Mouse (Mus musculus): ENCODE measurements around the gene Heca.
A peak's percentile ranks its signal among the peaks of the same experiment; 100 is the strongest.
"Not testable (repeated sequence)": the region's sequence is repeated elsewhere in the genome, so short reads cannot be mapped to it uniquely, and the experiment has no call there.

Heca gene

DNA sequence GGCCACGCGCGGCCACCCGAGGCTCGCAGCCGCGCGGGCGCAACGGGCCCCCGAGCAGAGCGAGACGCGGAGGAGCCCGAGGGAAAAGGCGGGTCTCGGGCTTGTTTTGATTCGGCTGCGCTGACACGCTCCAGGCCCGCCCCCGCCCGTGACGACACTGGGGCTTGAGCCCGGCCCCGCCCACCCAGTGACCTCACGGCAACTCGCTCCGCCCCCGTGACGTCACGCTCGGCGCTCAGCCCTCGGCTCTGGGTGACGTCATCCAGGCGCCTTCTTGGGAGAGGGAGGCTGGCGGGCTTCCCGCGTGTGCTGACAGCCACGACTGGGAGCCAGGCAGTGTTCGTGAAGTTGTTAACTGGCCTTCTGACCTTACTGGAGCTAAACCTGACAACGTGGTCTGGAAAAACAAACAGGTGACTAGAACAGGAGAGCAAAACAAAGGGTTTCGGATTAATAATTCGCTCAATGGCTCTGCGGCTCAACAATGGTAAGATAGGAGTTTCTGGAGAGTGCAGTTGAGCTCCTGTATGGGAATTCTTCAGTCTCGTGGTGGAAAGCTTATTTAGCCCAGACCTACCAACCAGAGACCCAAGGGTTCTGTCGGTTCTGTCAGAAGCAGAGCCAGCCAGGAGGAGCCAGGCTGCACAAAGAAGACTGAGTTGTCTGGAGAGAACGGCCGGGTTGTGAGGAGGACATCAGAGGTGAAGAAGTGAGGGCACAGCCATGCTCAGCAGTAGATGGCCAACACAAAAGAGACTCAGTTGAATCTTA is at the start of gene Heca:
Heca (minus strand) TSS at position 108 of the 771 bp plus-strand sequence.
- peak; percentile 86 for DNase-seq

DNA sequence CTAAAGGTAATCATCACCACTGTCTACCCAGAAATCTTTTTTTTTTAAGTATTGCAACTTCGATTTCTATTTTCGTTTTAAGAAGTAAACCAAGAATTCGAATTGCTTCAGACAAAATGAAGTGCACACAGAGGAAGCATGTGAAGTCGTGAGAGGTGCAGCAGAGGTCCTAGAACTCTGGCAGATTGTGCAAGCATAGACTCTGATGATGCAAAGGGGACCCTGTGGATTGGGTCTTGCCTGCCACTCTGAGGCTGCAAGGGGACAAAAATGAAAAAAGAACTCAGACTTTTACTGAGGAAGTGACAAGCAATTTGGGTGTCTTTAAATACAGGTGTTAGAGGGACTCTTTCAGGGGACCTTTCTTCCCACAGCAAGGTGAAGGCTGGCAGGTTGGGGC is 42.7 kb upstream of the Heca start:
- no peak for DNase-seq

DNA sequence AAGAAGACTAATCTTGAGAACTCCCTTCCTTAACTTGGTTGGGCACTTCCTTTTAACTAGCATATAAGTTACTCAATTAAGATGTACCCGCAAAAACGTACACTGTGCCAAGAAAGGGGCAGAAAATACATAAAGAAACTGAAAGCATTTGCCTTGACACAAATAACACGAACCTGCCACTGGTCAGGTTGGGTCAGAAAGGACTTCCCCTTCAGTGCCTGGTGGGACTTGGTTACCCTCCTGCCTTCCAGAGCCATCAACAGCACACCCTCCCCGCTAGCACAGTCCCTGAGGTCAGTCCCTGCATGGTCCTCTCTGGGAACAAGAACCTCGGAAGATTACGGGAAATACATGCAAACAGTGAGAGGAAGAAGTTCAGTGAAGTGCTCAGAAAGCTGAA is 41.3 kb upstream of the Heca start:
- no peak for DNase-seq

DNA sequence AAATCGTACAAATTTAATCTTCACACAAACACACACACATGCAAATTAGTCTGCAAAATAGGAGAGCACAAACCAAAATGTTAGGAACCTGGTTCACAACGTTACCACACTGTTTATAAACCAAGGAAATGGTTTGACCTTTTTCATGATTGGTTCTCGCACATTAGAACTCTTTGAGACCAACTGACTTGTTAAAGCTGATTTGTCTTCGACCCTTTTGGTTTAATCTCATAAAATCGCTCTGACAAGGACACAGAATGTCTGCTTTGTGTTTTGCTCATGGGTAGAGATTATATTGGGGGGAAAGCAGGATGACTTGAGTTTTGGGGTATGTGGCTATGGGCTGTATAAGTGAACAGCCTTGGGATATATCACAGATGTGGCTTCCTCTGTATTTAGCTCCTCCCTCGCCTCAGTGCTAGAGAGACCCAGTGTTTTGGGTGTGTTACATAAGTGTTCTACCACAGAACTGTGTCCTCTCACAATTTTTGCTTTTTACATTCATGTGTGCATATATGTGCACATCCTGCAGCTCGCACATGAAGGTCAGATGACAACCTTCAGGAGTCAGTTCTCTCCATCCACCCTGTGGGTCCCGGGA is 40.1 kb upstream of the Heca start:
- DNase-seq = no peak

DNA sequence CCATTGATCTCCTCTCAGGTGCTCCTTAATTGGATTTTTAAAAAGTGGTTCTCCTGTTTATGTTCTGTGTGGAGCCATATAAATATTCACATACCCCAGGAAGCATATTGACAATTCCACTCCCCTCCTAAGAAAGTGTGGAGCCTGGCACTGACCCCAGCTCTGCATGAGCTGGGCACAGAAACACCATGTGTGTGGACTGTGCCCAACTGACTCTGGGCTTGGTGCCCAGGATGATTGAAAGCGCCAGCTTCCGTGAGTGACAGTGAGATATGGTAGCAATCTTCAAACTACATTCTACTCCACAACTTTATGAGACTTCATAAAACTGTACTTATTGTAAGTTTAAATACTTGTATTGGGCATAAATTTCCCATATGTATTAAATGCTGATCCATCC is 35.4 kb upstream of the Heca start:
- peak; percentile 65 for DNase-seq

DNA sequence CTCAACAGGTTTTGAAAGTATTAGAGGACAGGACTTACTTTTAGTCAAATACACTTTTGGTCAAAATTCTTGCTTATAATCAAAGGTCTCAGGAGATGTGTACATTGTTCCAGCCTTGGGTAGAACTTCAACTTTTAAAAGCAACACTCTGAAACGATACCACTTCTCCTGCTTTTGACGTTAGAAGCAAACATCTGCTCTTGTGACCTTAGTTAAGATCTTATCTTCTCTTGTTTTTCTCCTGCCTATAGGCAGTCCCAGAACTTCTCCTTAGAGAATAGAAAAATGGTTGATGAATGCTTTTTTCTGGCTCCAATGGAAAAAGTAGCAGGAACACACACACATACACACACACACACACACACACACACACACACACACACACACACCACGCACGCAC is 18.2 kb upstream of the Heca start:
- no peak for DNase-seq

DNA sequence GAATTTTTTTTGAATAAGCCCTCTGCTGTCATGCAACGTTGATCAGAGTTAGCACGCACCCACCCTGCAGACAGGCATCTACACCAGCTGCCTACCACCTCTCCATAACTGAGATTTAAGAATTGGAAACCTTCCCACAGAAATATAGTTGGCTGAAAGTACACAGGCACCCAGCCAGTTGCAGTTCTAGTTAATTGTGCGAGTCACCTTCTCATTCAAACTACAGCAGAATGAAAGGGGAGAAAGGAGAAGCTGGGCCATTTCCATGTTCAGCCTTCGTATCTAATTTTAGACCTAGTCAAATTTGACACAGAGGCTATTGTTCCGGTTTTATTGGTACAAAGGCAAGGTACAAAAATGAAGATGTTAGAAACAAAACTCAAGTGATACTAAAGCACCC is 2.9 kb upstream of the Heca start:
- DNase-seq = no peak

DNA sequence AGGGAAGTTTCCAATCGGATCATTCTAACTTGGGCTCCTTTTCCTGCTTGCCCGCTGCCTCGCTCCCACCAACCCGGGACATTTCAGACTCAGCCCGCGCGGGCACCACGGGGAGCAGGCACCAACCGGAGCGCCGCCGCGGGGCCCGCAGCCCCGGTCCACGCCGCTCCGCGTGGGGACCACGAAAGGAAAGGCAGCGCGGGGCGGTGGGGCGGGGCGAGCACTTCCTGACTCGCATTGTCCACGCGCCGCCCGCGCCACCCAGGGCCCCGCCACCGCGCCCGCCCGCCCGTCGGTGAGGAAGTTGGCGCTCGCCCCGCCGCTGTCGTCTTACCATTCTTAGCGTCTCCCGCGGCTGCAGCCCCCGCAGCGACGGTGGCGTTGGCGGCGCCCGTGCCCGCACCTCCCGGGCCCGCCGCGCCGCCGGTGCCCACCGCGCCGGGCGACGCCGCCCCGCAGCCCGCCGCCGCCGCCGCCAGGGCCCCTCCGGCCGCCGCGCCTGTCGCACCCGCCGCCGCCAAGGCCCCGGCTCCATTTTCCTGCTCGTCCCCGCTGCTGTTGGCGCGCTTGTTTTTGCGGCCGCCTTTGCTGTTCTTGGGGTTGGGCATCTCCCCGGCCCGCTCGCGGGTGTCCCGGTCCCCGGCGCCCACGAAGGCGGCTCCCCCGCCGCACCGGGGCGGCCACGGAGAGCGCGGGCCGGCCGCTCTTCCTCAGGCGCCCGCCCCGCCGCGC is 526 bp downstream of the Heca start:
- peak; percentile 69 for DNase-seq

DNA sequence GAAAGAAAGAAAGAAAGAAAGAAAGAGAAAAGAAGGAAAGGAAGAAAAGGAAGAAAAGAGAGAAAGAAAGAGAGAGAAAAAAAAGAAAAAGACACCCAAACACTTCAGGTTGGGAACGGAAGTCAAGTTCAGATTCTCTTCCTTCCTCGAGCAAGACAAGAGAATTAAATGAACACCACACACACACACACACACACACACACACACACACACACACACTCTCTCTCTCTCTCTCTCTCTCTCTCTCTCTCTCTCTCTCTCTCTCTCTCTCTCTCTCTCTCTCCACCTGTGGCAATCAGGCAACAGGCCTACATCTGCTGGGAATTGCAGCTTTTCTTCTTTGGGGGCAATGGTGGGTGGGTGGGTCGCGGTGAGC is 1.1 kb downstream of the Heca start:
- not testable (repeated sequence) for DNase-seq

DNA sequence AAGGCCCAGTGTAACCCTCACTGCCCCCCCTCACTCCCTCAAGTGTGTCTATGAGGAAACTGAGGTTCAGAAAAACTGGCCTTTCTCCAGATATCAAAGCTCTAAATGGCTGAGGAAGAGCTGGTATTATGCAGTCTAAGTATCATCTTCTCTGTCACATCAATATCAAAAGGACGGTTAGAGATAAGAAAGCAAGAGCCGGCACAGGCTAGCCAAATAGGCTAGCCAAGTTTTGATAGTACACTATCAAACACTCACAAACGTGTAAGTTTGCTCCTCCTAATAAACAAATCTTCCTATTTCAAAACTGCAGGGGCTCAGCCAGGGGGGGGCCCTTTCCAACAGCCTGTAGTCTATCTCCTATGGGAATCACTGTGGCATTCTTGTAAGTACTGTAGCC is 1.8 kb downstream of the Heca start:
- DNase-seq = no peak

DNA sequence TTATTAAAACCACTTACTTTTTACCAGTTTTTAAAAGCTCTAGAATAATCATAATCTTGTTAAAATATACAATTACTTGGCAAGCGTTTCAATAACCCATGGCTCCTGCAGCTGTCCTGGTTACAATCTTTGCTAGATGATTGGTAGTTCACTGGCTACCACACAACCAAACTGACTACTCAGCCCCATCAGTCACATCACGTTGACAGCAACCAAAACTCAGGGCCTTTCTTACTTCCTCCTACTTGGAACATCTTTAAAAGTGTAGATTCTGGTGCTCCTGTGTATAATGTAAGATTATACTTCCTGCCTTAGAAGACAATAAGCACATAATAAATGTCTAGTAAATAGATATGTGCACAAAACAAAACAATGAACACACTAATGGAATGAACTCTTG is 14.2 kb downstream of the Heca start:
- no peak for DNase-seq

DNA sequence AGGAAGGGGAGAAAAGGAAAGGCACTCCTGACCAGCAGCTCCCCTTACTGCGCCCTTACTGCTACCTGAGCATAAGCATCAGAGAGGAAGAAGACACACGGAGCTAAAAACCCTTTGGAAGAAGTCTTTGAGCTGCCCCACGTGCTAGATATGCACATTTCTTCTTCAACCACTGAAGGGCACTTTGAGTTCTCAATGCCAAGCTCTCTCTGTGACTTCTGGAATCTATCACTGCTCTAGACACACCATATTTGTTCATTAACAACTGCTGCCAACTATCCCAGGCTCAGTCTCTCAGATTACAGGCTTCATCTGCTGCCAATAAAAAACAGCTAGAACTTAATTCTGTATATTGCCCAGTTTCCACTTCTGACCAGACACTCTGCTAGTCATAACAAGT is 15.7 kb downstream of the Heca start:
- peak; percentile 13 for DNase-seq

DNA sequence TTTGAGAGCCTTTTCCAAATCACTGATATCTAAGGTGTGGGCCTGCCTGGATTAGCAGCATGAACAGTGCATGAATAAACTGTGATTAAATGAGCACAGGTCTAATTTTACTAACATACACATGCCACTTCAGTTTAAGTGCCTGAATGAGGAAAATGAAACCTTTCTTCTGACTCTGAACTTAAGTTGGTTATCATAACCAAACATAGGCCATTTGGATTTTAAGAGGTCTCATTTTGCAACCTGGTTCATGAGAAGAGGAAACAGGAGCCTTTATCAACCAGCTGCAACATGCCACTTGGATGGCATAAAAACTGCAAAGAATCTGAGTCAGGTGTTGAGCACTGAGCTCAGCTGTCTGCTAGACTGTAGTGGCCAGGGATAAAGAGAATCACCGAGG is 16.7 kb downstream of the Heca start:
- DNase-seq = no peak

DNA sequence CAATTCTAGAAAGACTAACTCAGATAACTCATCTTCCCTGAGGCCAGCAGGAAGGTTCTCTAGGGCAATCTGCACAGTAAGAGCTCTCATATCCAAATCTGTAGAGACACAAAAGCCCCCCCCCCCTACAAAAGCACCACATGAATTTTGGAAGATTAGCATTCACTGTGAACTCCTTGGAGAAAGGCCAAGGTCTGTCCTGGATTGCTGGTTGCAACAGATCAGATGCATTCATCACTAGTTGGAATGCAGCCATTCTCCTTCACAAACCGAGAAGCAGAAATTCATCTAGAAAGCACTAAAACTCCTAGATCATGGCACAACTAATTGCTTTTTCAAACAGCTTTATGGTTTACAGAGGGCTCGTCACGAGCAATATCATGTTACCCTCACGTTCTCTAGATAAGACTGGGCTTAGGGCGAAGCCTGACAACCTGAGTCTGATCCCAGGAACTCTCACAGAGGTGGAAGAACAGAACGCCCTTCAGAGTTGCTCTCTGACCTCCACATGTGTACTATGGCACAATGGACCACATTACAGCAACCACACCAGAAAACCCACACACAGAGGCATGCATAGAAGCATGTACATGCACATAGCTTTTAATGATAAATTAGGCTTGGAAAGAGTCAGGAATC is 17.3 kb downstream of the Heca start:
- DNase-seq = peak; percentile 48

DNA sequence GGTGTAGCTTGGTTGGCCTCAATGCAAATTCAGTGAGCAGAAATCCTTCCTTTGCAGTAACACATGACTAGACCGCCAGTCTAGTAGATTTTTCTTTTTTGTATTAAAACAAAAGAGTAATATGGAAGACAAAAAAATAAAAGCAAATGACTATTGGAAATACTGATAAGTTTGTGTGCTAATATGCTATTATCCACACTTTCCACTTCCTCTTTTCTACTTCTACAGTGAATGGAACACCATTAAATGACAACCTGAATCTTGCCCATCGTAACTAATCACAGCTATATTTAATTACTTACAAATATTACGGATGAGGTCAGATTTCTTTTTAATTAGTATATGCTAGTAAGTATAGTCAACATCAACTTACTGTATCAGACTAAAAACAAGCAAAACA is 22.7 kb downstream of the Heca start:
- DNase-seq = no peak

DNA sequence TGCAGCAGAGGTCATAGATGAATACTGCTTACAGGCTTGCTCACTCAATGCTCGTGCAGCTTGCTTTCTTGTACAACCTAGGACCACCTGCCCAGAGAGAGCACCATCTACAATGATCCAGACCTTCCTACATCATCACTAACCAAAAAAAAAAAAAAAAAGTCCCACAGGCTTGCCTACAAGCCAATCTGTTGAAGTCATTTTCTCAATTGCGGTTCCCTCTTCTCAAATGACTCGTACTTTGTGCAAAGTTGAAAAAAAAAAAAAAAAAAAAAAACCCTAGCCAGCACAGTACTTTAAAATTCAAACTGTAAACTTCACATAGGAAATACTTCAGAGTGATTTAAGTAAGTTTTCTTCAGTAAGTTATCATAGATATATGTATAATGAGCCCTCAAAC is 23.7 kb downstream of the Heca start:
- no peak for DNase-seq

DNA sequence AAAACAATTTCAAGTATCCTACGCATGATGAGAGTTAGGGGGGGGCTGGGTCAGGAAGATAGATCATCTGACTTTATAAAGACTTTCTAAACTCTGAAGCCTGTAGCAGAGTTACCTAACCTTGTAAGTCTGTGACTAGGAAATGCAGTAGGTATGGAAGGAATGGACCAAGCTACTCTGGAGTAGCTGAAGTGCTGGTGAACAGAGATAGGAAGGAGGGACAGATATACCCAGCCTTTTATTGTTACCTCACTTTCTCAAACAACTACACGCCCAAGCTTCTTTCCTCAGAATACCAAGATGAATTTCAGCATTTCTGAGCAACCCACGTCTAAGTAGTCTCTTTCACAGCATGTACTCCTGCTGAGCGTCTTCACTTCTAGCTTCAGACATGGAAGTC is 26.5 kb downstream of the Heca start:
- DNase-seq = no peak

DNA sequence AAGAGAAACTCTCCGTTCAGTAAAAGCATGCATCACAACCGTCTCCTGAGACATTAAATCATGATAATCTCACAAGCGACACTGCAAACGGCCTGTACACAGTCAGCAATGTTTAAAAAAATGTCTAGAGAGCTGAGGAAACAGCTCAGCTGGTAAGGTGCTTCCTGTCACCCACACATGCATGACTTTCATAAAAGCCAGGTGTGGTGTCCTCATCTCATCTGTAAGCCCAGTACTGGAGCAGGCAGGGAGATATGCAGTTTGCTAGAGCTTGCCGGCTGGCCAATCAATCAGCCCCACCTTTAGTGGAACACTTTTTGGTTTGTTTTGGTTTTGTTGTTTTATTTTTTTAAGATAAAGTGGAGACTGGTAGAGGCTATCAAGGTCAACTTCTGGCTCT is 27.9 kb downstream of the Heca start:
- DNase-seq = no peak

DNA sequence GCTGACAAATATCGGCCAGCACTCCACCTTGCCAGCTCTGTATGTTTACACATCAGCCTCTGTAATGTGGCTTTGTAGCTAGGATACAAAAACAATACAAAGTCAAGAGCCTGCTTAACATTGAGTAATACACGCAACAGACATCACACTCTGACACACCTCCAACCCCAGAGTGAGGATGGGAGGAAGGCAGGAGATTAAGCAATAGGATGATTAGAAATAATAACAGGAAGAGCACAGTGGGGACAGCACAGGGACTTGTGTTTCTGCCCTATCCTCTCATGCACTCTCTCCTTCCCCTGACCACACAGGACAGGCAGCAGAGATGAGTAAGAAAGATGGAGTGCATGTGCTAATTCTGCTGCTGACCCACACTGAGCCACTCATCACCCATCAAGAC is 28.8 kb downstream of the Heca start:
- DNase-seq = no peak

DNA sequence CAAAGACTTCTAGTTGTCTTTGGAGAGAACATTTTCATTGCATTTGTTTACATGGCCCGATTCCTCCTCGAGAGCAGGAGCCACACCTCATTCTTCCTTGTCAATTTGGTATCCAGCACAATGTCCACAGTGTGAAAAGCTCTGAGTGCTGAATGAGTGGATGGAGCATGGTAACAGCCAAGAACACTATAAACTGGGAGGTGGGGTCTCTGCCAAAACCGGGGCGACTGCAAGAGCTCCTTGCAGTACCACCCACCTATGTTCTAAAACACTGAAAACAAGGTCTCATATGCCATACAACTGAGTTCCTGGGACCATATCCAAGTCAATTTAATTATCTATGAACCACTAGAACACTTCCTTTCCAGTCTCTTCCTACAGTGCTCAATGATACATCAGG is 39.1 kb downstream of the Heca start:
- DNase-seq = no peak

DNA sequence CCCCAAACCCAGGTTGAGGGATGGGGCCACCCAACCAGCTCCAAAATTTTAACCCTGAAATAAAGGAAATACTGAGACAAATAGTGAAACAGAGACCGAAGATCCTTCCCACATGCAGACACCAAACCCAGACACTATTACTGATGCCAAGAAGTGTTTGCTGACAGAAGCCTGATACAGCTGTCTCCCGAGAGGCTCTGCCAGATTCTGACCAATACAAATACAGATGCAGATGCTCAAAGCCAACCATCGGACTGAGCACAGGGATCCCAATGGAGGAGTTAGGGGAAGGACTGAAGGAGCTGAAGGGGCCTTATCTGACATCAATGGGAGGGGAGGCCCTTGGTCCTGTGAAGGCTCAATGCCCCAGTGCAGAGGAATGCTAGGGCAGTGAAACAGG is 41.5 kb downstream of the Heca start:
- DNase-seq = not testable (repeated sequence)

DNA sequence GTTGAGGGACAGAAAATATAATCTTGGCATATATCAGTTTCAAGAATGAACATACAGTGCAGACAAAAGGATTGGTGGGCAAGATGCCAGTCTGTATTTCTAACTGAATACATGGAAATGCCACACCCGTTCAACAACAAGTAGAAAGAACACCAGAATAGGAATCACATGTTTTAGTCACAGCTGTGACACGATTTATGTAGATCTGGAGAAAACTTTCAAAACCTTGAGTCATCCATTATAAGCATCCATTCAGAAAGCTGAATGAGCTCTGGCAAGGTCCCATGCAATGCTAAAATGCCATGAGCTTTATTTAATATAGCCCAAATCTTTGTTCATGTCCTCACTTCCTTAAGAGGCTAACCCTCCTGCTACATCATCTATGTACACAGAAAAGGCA is 44.4 kb downstream of the Heca start:
- DNase-seq = no peak

DNA sequence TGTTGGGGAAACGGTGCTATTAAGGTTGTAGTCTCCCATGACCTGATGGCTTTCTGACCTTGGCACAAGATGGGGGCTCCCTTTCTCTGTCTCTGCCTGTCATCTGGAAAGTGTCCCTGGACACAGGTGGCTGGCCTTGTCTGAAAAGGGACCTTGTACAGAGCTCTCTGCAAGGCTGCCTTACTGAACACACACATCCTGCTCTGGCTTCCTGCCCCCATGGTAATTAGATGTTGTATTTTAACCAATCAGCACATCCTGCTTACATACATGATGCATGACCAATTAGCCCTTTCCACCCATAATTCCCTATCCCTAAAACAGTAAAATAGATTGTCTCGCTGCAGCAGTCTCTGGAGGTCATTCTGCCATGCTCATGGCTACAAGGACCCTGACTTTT is 67.1 kb downstream of the Heca start:
- DNase-seq = no peak

DNA sequence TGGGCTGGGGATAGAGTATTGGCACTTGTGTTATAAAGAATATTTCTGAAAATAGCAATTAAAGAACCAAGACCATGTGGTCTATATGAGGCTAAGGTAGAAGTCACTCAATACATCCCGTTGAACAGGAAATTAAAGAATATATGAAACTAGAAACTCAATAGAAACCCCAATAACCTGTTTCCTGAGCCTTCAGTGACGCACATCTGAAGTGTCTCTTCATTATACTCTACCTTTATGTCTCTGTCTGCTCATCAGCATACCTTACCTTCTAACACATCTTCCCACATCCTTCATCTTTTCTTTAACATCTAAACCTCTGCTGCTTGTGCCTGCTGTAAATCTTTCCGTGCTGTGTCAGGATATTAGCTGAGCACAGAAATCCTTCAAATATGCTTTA is 67.8 kb downstream of the Heca start:
- no peak for DNase-seq
